Mouse (Mus musculus): Measurements from ENCODE around the gene 1700001K19Rik. TPM values are rescaled to one million over a fixed set of nuclear protein-coding genes. Genes with fewer than 3 reads are reported as not detected.

The 1700001K19Rik gene
- polyA plus RNA-seq, 1 experiment, result not detected

GRCm38 (mm10) chr12:110681191-110681590 is 1.2 kb downstream of the 1700001K19Rik start:
- WGBS, result 47% methylated on average over 7 of the region's 7 CpGs
- no peaks in the 10 kb centered on the region for H3K36me3 ChIP-seq (ENCODE audit: control insufficient read depth, insufficient read depth, low read length)
- no peaks in the 10 kb centered on the region for H3K4me1 ChIP-seq (ENCODE audit: control insufficient read depth, insufficient read depth, low read length)
- H3K27ac ChIP-seq (ENCODE audit: insufficient read depth, low read depth, low read length), result no peak overlapping the region
- H3K4me3 ChIP-seq (ENCODE audit: insufficient read depth, low read depth, low read length), result no peak overlapping the region
- no peak for DNase-seq
- TF ChIP-seq CTCF (conservative IDR thresholded peaks at IDR 0.05; ENCODE audit: insufficient read depth, insufficient read length, low read depth, low read length), result no peak
- no peak for TF ChIP-seq POLR2A (IDR thresholded peaks at IDR 0.05; ENCODE audit: low read depth, low read length)
- H3K27me3 ChIP-seq (replicated peaks; ENCODE audit: control insufficient read depth, insufficient read depth, low read length), result no peaks in the 10 kb centered on the region

- TF ChIP-seq POLR2A (IDR thresholded peaks at IDR 0.05; ENCODE audit: low read depth, low read length) (no peak), CTCF (conservative IDR thresholded peaks at IDR 0.05; ENCODE audit: insufficient read depth, insufficient read length, low read depth, low read length) (peak; percentile 44)
- no peak overlapping the region for H3K4me3 ChIP-seq (ENCODE audit: insufficient read depth, low read depth, low read length)
- no peak overlapping the region for H3K27ac ChIP-seq (ENCODE audit: insufficient read depth, low read depth, low read length)
- H3K4me1 ChIP-seq (ENCODE audit: control insufficient read depth, insufficient read depth, low read length), result no peaks in the 10 kb centered on the region
- 55% methylated on average over 5 of the region's 5 CpGs for WGBS
- no peaks in the 10 kb centered on the region for H3K36me3 ChIP-seq (ENCODE audit: control insufficient read depth, insufficient read depth, low read length)
- no peaks in the 10 kb centered on the region for H3K27me3 ChIP-seq (replicated peaks; ENCODE audit: control insufficient read depth, insufficient read depth, low read length)
- DNase-seq, result no peak
These were observed 8.2 kb downstream of the 1700001K19Rik start for GRCm38 (mm10) chr12:110674243-110674642.

DNA sequence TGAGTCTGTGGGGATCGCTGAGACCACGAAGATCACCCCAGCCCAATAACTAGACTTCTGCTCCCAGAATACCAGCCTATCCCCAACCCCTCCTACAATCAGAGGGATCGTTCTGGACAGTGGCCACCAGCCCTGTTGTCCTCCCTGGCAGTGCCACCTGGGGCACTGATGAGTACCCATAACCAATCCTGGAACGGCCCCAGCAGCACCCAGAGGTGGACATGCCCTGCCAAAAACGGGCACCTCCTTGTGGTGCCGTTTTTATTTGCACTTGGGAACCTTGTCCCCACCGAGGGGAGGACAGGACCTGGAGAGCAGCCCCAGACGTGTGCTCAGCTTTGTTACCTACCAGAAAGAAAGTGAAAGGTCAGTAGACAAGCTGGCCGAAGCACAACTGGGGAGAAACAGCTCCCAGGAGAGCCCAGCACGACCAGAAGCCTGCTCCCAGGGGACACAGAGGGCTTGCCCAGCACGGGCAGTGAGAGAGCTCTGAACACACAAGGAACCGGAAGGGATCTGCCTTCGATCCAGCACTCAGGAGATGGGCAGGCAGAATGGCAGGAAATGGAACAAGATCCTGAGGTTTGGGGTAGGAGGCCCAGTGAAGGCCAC is 14.8 kb downstream of the 1700001K19Rik start:
- no peaks in the 10 kb centered on the region; the same call in 1 of the 2 replicates for H3K36me3 ChIP-seq (ENCODE audit: control insufficient read depth, insufficient read depth, low read length)
- no peaks in the 10 kb centered on the region for H3K4me1 ChIP-seq (ENCODE audit: control insufficient read depth, insufficient read depth, low read length)
- no peak overlapping the region for H3K27ac ChIP-seq (ENCODE audit: insufficient read depth, low read depth, low read length)
- TF ChIP-seq POLR2A (IDR thresholded peaks at IDR 0.05; ENCODE audit: low read depth, low read length) (no peak), CTCF (conservative IDR thresholded peaks at IDR 0.05; ENCODE audit: insufficient read depth, insufficient read length, low read depth, low read length) (peak; percentile 42)
- H3K27me3 ChIP-seq (replicated peaks; ENCODE audit: control insufficient read depth, insufficient read depth, low read length), result no peaks in the 10 kb centered on the region
- DNase-seq, result peak; percentile 40
- H3K4me3 ChIP-seq (ENCODE audit: insufficient read depth, low read depth, low read length), result no peak overlapping the region
- WGBS, result 68% methylated on average over 13 of the region's 13 CpGs

- Histone ChIP-seq H3K4me3 (ENCODE audit: insufficient read depth, low read depth, low read length) (no peak overlapping the region), H3K4me1 (ENCODE audit: control insufficient read depth, insufficient read depth, low read length) (no peaks in the 10 kb centered on the region), H3K27me3 (replicated peaks; ENCODE audit: control insufficient read depth, insufficient read depth, low read length) (no peaks in the 10 kb centered on the region), H3K36me3 (ENCODE audit: control insufficient read depth, insufficient read depth, low read length) (no peaks in the 10 kb centered on the region; the same call in none of the 2 replicates), H3K27ac (ENCODE audit: insufficient read depth, low read depth, low read length) (no peak overlapping the region)
- no peak for DNase-seq
- TF ChIP-seq POLR2A (IDR thresholded peaks at IDR 0.05; ENCODE audit: low read depth, low read length) (no peak), CTCF (conservative IDR thresholded peaks at IDR 0.05; ENCODE audit: insufficient read depth, insufficient read length, low read depth, low read length) (no peak)
- whole genome bisulfite sequencing, result 95% methylated on average over 14 of the region's 14 CpGs
These were observed 20.7 kb downstream of the 1700001K19Rik start for GRCm38 (mm10) chr12:110661746-110662145.

- no peak for DNase-seq
- peaks cover 2% of the 10 kb centered on the region; the same call in 1 of the 2 replicates for H3K36me3 ChIP-seq (ENCODE audit: control insufficient read depth, insufficient read depth, low read length)
- TF ChIP-seq CTCF (conservative IDR thresholded peaks at IDR 0.05; ENCODE audit: insufficient read depth, insufficient read length, low read depth, low read length), result no peak
- no peak for TF ChIP-seq POLR2A (IDR thresholded peaks at IDR 0.05; ENCODE audit: low read depth, low read length)
- no peak overlapping the region for H3K4me3 ChIP-seq (ENCODE audit: insufficient read depth, low read depth, low read length)
- no peaks in the 10 kb centered on the region for H3K27me3 ChIP-seq (replicated peaks; ENCODE audit: control insufficient read depth, insufficient read depth, low read length)
- 91% methylated on average over 17 of the region's 17 CpGs for WGBS
- H3K4me1 ChIP-seq (ENCODE audit: control insufficient read depth, insufficient read depth, low read length), result no peaks in the 10 kb centered on the region
- H3K27ac ChIP-seq (ENCODE audit: insufficient read depth, low read depth, low read length), result no peak overlapping the region
These were observed 31.0 kb downstream of the 1700001K19Rik start for GRCm38 (mm10) chr12:110651464-110651863.

DNA sequence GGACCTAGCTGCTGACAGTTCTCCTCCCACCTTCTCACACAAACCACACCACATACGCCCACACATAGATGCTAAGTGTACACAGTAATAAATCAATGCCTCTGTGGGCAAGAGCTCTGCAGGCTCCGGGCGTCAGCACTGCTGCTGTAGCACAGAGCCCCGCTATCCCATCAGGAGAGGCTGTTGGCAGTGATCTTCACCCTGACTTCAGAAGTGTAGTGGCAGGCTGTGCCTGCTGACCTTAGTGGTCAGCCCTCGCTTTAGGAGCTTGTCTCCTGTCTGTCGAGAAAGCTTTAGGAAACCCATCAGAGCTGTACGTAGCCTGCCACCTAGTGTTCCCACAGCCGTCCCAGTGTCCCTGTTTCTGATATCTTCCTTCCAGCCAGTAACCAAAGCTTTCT is 32.2 kb downstream of the 1700001K19Rik start:
- no peak overlapping the region for H3K4me3 ChIP-seq (ENCODE audit: insufficient read depth, low read depth, low read length)
- TF ChIP-seq POLR2A (IDR thresholded peaks at IDR 0.05; ENCODE audit: low read depth, low read length), result no peak
- peak; percentile 22; the same call in 1 of the 2 replicates for TF ChIP-seq CTCF (conservative IDR thresholded peaks at IDR 0.05; ENCODE audit: insufficient read depth, insufficient read length, low read depth, low read length)
- no peak overlapping the region for H3K27ac ChIP-seq (ENCODE audit: insufficient read depth, low read depth, low read length)
- no peaks in the 10 kb centered on the region for H3K4me1 ChIP-seq (ENCODE audit: control insufficient read depth, insufficient read depth, low read length)
- peaks cover 1% of the 10 kb centered on the region; the same call in 1 of the 2 replicates for H3K36me3 ChIP-seq (ENCODE audit: control insufficient read depth, insufficient read depth, low read length)
- no peak for DNase-seq
- no peaks in the 10 kb centered on the region for H3K27me3 ChIP-seq (replicated peaks; ENCODE audit: control insufficient read depth, insufficient read depth, low read length)
- 63% methylated on average over 8 of the region's 8 CpGs for WGBS

GRCm38 (mm10) chr12:110637507-110638114 is 44.8 kb downstream of the 1700001K19Rik start:
- H3K36me3 ChIP-seq (ENCODE audit: control insufficient read depth, insufficient read depth, low read length), result peaks cover 6% of the 10 kb centered on the region
- TF ChIP-seq CTCF (conservative IDR thresholded peaks at IDR 0.05; ENCODE audit: insufficient read depth, insufficient read length, low read depth, low read length), result no peak
- no peak for TF ChIP-seq POLR2A (IDR thresholded peaks at IDR 0.05; ENCODE audit: low read depth, low read length)
- no peaks in the 10 kb centered on the region for H3K27me3 ChIP-seq (replicated peaks; ENCODE audit: control insufficient read depth, insufficient read depth, low read length)
- DNase-seq, result peak; percentile 27
- WGBS, result 71% methylated on average over 13 of the region's 13 CpGs
- H3K4me3 ChIP-seq (ENCODE audit: insufficient read depth, low read depth, low read length), result no peak overlapping the region
- no peak overlapping the region for H3K27ac ChIP-seq (ENCODE audit: insufficient read depth, low read depth, low read length)
- no peaks in the 10 kb centered on the region for H3K4me1 ChIP-seq (ENCODE audit: control insufficient read depth, insufficient read depth, low read length)
